Mouse (Mus musculus) stomach, postnatal 0 days (tissue): Measurements from ENCODE around the gene Tet3. TPM values are rescaled to one million over a fixed set of nuclear protein-coding genes. Genes with fewer than 3 reads are reported as not detected.

Experiments used
- ATAC-seq: fragments of 200-750 bp; cut with Nextera tagmentation; 2 replicates; pipeline ENCODE4 v1.8.0; 2017; ENCODE audit not compliant: low FRiP score, low TSS enrichment
- DNase-seq: peaks from one replicate; pipeline ENCODE4 v3.0.0-alpha.2; 2016; ENCODE audit warnings: low spot score
- H3K27ac ChIP-seq: fragments of 300-500 bp; sonication (generic); replicated peaks from 2 replicates; pipeline ENCODE4 v1.5.1; 2014; ENCODE audit warnings: mild to moderate bottlenecking, control low read depth
- H3K27me3 ChIP-seq: fragments of 300-500 bp; sonication (generic); 2 replicates; pipeline ENCODE4 v1.6.1; 2014; ENCODE audit warnings: low read length; ENCODE audit not compliant: control insufficient read depth, insufficient read depth
- H3K36me3 ChIP-seq: fragments of 300-500 bp; sonication (generic); 2 replicates; pipeline ENCODE4 v1.6.1; 2014; ENCODE audit warnings: low read length, mixed read lengths; ENCODE audit not compliant: control insufficient read depth, insufficient read depth
- H3K4me1 ChIP-seq: fragments of 300-500 bp; sonication (generic); replicated peaks from 2 replicates; pipeline ENCODE4 v1.6.1; 2014; ENCODE audit warnings: antibody characterized with exemption; ENCODE audit not compliant: control insufficient read depth, insufficient read depth
- H3K4me2 ChIP-seq: fragments of 300-500 bp; sonication (generic); replicated peaks from 2 replicates; pipeline ENCODE4 v1.6.1; 2014; ENCODE audit warnings: low read depth, mild to moderate bottlenecking, control low read depth, moderate library complexity
- H3K4me3 ChIP-seq: fragments of 300-500 bp; sonication (generic); 2 replicates; pipeline ENCODE4 v1.5.1; 2014; ENCODE audit warnings: low read depth, low read length, control low read depth
- H3K9ac ChIP-seq: fragments of 300-500 bp; sonication (generic); 2 replicates; pipeline ENCODE4 v1.6.1; 2014; ENCODE audit warnings: mild to moderate bottlenecking, low read length, control low read depth, mixed read lengths
- H3K9me3 ChIP-seq: fragments of 300-500 bp; sonication (generic); 2 replicates; pipeline ENCODE4 v1.6.1; 2016; ENCODE audit warnings: low read length; ENCODE audit not compliant: control insufficient read depth
- CTCF ChIP-seq: IDR thresholded peaks from 2 replicates; pipeline ENCODE4 v1.5.1; 2016; ENCODE audit warnings: antibody characterized with exemption, low read depth, mild to moderate bottlenecking, moderate library complexity
- EP300 ChIP-seq: optimal IDR thresholded peaks from 2 replicates; pipeline ENCODE3; 2016; ENCODE audit warnings: antibody characterized with exemption
- WGBS: fragments of 180-500 bp; shearing (Covaris S2); extraction: QIAGEN DNeasy Blood & Tissue Kit; methylation state at CpG from one replicate; pipeline ENCODE4 v1.1.7; 2014; 5-methylcytosine and 5-hydroxymethylcytosine counted together
- polyA plus RNA-seq: library from polyadenylated mRNA; unstranded; fragments of >200 nt; fragmentation: Nextera tagmentation; extraction: Ambion mirVana; gene quantifications from 2 replicates; pipeline ENCODE4 v1.2.1, GENCODE M21; 2015

Tet3 gene
- polyA plus RNA-seq, 1 experiment from 2014 or later: 22.7 TPM

DNA sequence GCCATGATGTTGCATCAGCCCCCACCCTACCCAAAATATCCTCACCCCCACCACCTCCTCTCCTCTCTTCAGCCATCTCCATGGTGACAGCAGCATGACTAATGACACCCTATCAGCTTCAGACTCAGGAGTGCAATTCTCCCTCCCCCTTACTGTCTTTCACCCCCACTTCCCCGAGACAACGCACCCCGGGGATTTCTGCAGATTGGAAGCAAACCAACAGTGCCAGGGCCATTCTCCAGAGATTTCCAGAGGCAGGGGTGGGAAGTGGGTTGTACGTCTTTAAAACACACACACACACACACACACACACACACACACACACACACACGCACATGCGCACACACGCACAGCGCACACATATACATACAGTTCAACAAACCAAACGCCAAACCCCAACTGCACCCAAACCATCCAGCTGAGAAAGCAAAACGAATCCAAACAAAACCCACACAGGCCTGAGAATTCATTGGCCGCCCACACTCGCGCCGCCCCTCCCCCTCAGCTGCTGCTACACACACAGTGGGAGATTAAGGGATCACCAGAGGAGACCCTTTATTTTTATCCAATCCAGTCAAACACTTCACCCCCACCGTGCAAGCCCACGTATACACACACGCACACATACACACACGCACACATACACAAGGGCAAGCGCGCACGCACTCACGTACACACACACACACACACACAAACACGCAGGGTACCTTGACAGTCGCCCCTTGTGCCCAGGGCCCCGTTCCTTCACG lies 18.2 kb downstream of the Tet3 start:
- H3K9me3 ChIP-seq: no peaks in the 10 kb centered on the region
- ATAC-seq (peak; percentile 41), DNase-seq (peak; percentile 84)
- no peaks in the 10 kb centered on the region for H3K27me3 ChIP-seq
- peak overlapping the region; percentile 83 for H3K9ac ChIP-seq
- WGBS: under 1% methylated on average over 23 of the region's 26 CpGs
- H3K4me3 ChIP-seq: peak overlapping the region; percentile 76
- no peaks in the 10 kb centered on the region; the same call in 1 of the 2 replicates for H3K36me3 ChIP-seq
- TF ChIP-seq EP300 (no peak), CTCF (no peak)
- H3K27ac ChIP-seq: peak overlapping the region; percentile 94
- peak overlapping the region; percentile 79 for H3K4me2 ChIP-seq
- peaks cover 33% of the 10 kb centered on the region for H3K4me1 ChIP-seq

DNA sequence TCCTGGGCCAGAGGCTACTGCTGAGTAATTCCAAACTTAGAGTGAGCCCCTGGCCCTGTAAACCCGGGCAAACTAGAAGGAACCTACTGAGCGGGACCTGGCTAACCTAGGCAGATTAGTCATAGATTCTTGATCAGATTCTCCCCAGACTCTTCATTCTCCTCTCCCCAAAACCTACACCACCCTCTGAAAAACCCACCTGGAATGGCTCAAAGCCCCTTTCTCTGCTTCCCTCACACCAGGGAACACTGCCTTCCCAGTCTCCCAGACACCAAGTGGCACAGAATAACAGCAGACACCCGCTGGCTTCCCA lies 18.7 kb downstream of the Tet3 start:
- Histone ChIP-seq H3K36me3 (no peaks in the 10 kb centered on the region; the same call in 1 of the 2 replicates), H3K4me1 (peaks cover 33% of the 10 kb centered on the region), H3K9ac (peak overlapping the region; percentile 83), H3K27me3 (no peaks in the 10 kb centered on the region), H3K27ac (peak overlapping the region; percentile 94; the same call in 1 of the 2 replicates), H3K4me2 (peak overlapping the region; percentile 79), H3K9me3 (no peaks in the 10 kb centered on the region), H3K4me3 (peak overlapping the region; percentile 76)
- TF ChIP-seq CTCF (no peak), EP300 (no peak)
- no peak for DNase-seq
- 12% methylated on average over 3 of the region's 3 CpGs for WGBS
- ATAC-seq: no peak

GRCm38 (mm10) chr6:83439781-83440180 lies 19.1 kb downstream of the Tet3 start:
- Histone ChIP-seq H3K9me3 (no peaks in the 10 kb centered on the region), H3K9ac (peak overlapping the region; percentile 83; the same call in 1 of the 2 replicates), H3K27ac (peak overlapping the region; percentile 30; the same call in 1 of the 2 replicates), H3K4me2 (peak overlapping the region; percentile 79), H3K4me3 (peak overlapping the region; percentile 76), H3K36me3 (no peaks in the 10 kb centered on the region; the same call in 1 of the 2 replicates), H3K4me1 (peaks cover 35% of the 10 kb centered on the region), H3K27me3 (no peaks in the 10 kb centered on the region)
- no peak for ATAC-seq
- no peak for TF ChIP-seq EP300
- TF ChIP-seq CTCF: no peak
- WGBS: 51% methylated on average over 5 of the region's 5 CpGs
- DNase-seq: no peak

- peaks cover 32% of the 10 kb centered on the region for H3K4me1 ChIP-seq
- ATAC-seq (no peak), DNase-seq (no peak)
- peak overlapping the region; percentile 30 for H3K27ac ChIP-seq
- H3K36me3 ChIP-seq: no peaks in the 10 kb centered on the region; the same call in 1 of the 2 replicates
- TF ChIP-seq CTCF: no peak
- TF ChIP-seq EP300: no peak
- H3K4me2 ChIP-seq: peak overlapping the region; percentile 79
- 63% methylated on average over 13 of the region's 13 CpGs for WGBS
- peak overlapping the region; percentile 83; the same call in 1 of the 2 replicates for H3K9ac ChIP-seq
- no peaks in the 10 kb centered on the region for H3K9me3 ChIP-seq
- peak overlapping the region; percentile 76; the same call in 1 of the 2 replicates for H3K4me3 ChIP-seq
- H3K27me3 ChIP-seq: no peaks in the 10 kb centered on the region
Measured at GRCm38 (mm10) chr6:83439119-83439767, 19.6 kb downstream of the Tet3 start.

- no peaks in the 10 kb centered on the region; the same call in 1 of the 2 replicates for H3K36me3 ChIP-seq
- H3K27me3 ChIP-seq: no peaks in the 10 kb centered on the region
- TF ChIP-seq EP300 (no peak), CTCF (no peak)
- no peak overlapping the region for H3K9ac ChIP-seq
- no peaks in the 10 kb centered on the region for H3K9me3 ChIP-seq
- ATAC-seq: no peak
- WGBS: 58% methylated on average over 3 of the region's 3 CpGs
- H3K27ac ChIP-seq: peak overlapping the region; percentile 20; the same call in 1 of the 2 replicates
- DNase-seq: no peak
- peaks cover 32% of the 10 kb centered on the region for H3K4me1 ChIP-seq
- no peak overlapping the region for H3K4me3 ChIP-seq
- H3K4me2 ChIP-seq: peak overlapping the region; percentile 79; the same call in 1 of the 2 replicates
Measured at GRCm38 (mm10) chr6:83438584-83438983, 20.3 kb downstream of the Tet3 start.

DNA sequence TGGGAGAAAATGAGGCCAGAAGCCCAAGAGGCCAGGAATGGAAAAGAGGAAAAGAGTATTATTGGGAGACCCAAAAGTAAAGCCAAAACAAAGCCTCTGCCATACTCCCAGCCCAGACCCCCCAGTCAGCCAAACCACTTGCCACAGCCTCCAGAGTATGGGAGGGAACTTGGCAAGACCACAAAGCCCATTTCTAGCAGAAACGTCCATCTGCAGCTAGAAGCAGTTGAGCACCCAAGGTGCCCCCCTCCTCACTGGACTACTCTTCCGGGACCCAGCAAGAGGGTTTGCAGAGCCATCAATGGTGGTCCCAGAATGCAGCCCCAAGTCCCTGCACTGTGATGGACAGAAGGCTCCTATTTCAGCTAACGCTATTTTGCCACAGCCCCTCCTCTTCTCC lies 21.1 kb downstream of the Tet3 start:
- H3K36me3 ChIP-seq: no peaks in the 10 kb centered on the region; the same call in 1 of the 2 replicates
- no peak for ATAC-seq

More for the DNA sequence above, 21.1 kb downstream of the Tet3 start:
- TF ChIP-seq EP300: no peak
- no peak for TF ChIP-seq CTCF
- DNase-seq: no peak
- H3K27me3 ChIP-seq: no peaks in the 10 kb centered on the region
- H3K4me3 ChIP-seq: no peak overlapping the region
- H3K4me1 ChIP-seq: peaks cover 30% of the 10 kb centered on the region
- H3K9ac ChIP-seq: no peak overlapping the region
- H3K9me3 ChIP-seq: no peaks in the 10 kb centered on the region
- 44% methylated on average over 3 of the region's 3 CpGs for WGBS
- H3K27ac ChIP-seq: no peak overlapping the region
- H3K4me2 ChIP-seq: no peak overlapping the region
